Mouse (Mus musculus): Measurements from ENCODE around the gene Hist1h3d. TPM values are rescaled to one million over a fixed set of nuclear protein-coding genes. Genes with fewer than 3 reads are reported as not detected.
"Not testable (repeated sequence)": the region's sequence is repeated elsewhere in the genome, so short reads cannot be mapped to it uniquely, and the experiment has no call there.

Gene Hist1h3d
- total RNA-seq, 2 experiments from 2014 or later: 12.1 to 13.0 TPM

DNA sequence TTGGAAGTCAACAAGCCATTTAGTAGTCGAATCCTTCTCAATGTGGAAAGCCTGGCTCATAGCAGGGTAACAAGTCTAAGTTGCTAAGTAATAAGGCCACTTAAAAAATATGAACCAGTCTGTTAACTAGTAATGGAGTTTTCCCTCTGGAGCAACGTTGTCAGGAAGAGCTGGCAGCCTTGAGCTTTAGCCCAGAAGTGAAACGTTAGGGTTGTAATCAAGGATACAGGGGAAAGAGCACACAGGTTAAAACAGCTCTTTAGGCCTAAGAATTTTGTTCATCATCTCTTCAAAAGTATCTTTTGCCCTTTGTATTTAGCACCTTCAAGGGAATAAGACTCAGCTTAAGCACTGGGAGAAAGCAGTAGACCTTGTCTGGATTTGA is 24.8 kb upstream of the Hist1h3d start:
- peak overlapping the region; percentile 58 for H3K4me3 ChIP-seq
- no peak for TF ChIP-seq CTCF (conservative IDR thresholded peaks at IDR 0.05)
- DNase-seq (ENCODE audit: low spot score in 2 of 2): no peak
- peak overlapping the region; percentile 85 for H3K27ac ChIP-seq

DNA sequence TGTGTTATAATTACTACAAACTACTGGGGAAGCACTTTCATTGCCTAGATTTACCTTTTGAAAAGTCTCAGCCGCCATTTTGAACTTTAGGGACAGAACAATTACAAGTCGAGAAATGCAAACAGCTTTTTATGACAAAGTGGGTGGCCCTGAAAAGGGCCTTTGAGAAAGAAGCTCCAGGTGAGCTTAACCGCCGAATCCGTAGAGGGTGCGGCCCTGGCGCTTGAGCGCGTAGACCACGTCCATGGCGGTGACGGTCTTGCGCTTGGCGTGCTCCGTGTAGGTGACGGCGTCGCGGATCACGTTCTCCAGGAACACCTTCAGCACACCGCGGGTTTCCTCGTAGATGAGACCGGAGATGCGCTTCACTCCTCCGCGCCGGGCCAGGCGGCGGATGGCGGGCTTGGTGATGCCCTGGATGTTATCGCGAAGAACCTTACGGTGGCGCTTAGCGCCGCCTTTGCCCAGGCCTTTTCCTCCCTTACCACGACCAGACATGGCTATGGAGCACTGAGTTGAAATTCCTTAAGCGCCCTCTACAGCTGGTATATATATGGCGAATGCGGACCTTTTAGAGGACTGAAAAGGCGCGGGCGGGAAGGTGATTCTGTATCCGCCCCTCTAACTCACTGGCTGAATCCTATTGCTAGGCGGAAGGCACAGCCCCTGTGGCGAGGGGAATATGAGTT is 24.3 kb upstream of the Hist1h3d start, which contains the start of gene Hist1h4f:
TSS of gene Hist1h4f (minus strand) at position 503 of the 689 bp plus-strand sequence.
- Histone ChIP-seq H3K4me3 (peak within 1 kb of the TSS; percentile 58), H3K27ac (peak within 1 kb of the TSS; percentile 85)
- DNase-seq (ENCODE audit: low spot score in 2 of 2): peak; percentile 88 to 94
- peak; percentile 68 for TF ChIP-seq CTCF (conservative IDR thresholded peaks at IDR 0.05)

DNA sequence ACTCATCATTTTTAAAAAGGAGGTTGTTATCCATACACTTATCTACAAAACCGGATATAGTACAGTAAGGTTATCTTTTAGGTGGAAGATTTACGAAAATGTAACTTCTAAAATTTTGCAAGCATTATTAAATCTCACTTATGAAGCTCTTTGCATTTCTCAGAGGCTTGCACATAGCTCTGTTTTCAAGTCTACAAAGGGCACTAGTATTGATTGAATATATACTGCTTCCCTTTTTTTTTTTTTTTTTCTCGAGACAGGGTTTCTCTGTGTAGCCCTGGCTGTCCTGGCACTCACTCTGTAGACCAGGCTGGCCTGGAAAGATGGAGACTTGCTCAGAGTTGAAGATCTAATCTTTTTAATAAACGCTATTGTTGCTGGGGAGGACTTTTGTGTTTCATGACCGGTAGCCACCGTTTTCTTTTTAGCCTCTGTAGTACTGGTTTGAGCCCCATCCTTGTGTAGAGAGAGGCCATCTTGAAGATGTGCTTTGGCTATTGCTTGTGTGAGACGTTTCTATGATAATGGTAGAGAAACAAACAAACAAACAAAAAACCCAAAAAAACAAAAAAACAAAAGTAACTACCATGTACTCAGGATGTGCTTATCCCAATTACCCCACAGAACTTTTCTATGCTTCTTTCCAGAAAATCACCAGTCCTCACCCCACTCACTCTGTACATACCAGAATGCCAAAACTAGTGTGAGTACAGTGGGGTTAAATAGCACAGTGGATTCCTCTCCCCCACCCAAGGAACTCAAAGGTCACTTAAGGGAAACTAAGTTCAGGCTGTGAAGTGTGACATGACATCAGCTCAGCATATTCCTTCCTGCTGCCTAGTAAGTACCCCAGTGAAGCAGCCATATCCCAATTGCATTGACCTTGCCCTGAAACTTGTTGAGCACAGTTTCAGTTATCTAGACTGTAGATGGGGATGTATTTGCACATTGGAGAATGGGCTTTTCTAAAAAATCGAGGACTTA is 23.3 kb upstream of the Hist1h3d start:
- no peak for TF ChIP-seq CTCF (conservative IDR thresholded peaks at IDR 0.05)
- DNase-seq (ENCODE audit: low spot score in 2 of 2): no peak
- peak overlapping the region; percentile 58 for H3K4me3 ChIP-seq
- no peak overlapping the region; the same call in 1 of the 2 replicates for H3K27ac ChIP-seq

DNA sequence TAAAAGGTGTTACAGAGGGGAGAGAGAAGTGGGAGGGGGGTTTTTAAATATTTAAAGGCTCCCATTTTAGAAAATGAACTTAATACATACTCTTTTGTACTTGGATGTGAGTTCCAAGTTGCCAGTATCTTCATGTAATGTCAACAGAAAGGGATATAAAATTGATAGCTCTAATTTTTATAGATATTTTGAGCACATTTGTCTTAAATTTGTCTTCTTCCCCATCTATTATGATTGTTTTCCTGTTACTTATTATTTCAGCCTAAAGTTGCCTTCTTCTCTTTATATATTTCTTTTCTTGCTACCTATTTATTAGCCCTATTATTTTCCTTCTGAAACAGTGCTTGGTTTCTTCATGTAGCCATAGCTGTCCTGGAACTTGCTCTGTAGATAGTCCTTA is 22.6 kb upstream of the Hist1h3d start, which contains the start of gene Hist1h1d:
TSS of gene Hist1h1d (plus strand) at position 301 of the 400 bp plus-strand sequence.
- TF ChIP-seq CTCF (conservative IDR thresholded peaks at IDR 0.05): no peak
- no peak for DNase-seq (ENCODE audit: low spot score in 2 of 2)
- H3K4me3 ChIP-seq: no peak within 1 kb of the TSS
- H3K27ac ChIP-seq: peak within 1 kb of the TSS; percentile 78; the same call in 1 of the 2 replicates

DNA sequence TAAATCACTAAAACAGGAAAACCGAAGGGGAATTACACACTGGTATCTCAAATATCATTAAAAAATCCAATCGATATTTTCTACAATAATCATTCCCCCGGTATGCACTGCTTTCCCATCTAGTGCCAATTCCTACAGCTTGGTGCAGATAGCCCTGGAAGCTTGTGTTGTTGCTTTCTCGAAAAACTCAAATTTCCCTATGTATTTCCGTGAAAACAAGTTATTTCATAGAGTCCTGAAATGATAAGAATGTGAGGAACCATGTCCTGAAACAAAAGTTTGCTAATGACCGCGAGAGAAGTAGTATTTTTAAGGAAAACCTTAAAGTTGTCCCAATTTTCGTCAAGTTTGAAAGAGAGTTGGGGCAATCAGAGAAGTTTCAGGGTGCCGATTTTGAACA is 21.2 kb upstream of the Hist1h3d start:
- Histone ChIP-seq H3K27ac (peak overlapping the region; percentile 78), H3K4me3 (peak overlapping the region; percentile 62)
- DNase-seq (ENCODE audit: low spot score in 2 of 2): no peak
- no peak for TF ChIP-seq CTCF (conservative IDR thresholded peaks at IDR 0.05)

DNA sequence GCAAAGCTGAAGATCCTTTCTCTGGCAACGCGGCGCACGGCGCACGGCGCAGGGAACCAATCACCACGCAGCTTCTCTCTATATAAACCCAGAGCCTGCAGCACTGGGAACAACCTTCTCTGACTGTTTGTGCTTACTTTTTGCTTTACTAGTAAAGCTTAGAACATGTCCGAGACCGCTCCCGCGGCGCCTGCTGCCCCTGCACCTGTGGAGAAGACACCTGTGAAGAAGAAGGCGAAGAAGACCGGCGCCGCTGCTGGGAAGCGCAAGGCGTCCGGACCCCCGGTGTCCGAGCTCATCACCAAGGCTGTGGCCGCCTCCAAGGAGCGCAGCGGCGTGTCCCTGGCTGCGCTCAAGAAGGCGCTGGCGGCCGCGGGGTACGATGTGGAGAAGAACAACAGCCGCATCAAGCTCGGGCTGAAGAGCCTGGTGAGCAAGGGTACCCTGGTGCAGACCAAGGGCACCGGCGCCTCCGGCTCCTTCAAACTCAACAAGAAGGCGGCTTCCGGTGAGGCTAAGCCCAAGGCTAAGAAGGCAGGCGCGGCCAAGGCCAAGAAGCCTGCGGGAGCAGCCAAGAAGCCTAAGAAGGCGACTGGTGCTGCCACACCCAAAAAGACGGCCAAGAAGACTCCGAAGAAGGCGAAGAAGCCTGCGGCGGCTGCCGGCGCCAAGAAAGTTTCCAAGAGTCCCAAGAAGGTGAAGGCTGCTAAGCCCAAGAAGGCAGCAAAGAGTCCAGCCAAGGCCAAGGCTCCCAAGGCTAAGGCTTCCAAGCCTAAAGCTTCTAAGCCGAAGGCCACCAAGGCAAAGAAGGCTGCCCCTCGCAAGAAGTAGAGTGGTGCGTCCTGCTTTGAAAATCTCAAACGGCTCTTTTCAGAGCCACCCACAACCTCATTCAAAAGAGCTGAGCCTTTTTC is 20.4 kb upstream of the Hist1h3d start:
- TF ChIP-seq CTCF (conservative IDR thresholded peaks at IDR 0.05): no peak
- Histone ChIP-seq H3K27ac (peak overlapping the region; percentile 78), H3K4me3 (peak overlapping the region; percentile 62)
- peak; percentile 75 to 82 for DNase-seq (ENCODE audit: low spot score in 2 of 2)

DNA sequence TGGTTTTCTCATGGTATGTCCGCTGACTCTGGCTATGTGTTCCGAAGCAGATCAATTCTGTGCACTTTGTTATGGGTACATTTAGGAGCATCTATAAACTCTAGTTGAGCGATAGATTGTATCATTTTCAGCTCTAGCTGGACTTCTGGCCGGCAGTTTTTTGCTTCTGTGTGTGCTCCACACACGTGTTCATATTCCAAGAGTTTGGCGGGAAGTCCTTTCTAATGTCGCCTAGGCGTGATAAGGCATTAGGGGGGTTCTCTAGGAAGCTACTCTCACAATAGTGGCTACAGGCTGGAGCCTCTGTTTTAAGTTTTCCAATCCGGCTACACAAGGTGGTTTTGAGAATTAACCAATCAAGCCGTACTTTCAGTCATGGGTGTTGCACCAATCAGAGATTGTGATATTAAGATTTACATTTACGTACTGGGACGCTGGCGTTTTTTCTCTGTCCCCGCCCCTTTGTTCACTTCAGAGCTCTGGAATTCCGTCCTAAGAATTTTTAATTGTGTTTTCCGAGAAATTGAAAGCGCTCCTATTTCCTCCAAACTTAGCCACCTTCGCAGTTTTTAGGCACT is 19.6 kb upstream of the Hist1h3d start:
- DNase-seq (ENCODE audit: low spot score in 2 of 2): peak; percentile 66 to 85
- no peak for TF ChIP-seq CTCF (conservative IDR thresholded peaks at IDR 0.05)
- H3K27ac ChIP-seq: peak overlapping the region; percentile 78
- H3K4me3 ChIP-seq: peak overlapping the region; percentile 62

DNA sequence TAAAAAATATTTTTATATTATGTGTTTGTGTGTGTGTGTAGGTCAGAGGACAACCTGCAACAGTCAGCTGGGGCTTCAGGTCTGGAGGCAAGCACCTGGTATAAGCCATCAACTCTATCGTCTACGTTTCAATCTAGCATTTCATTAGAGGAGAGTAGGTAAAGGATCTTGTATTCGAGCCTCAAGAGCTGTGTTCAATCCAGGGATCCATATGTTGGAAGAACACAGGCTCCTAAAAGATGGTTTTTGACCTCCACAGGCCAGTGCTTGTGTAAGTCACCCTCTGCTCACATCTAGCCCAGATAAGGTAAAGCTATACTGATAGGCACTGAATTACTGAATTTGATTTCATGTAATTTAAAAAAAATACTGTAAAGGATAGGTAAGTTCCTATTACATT is 18.7 kb upstream of the Hist1h3d start:
- no peak for TF ChIP-seq CTCF (conservative IDR thresholded peaks at IDR 0.05)
- Histone ChIP-seq H3K27ac (peak overlapping the region; percentile 78; the same call in 1 of the 2 replicates), H3K4me3 (no peak overlapping the region)
- no peak for DNase-seq (ENCODE audit: low spot score in 2 of 2)

DNA sequence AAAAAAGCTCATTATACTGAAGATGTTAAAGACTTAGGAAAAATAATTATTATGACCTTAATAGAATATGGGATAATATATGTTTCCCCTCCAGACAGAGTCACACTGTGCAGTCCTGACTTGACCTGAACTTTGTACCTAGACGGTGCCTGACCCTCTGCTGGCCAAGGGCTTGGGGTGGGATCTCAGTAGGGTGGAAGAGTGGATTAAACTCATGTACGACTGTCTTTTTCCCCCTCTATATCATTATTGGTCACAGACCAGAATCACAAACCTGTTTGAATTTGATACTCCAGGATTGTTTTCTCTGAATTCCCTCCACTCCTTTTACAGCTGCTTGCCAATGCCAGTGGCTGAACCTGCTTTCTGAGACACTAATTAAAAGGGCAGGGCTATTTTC is 14.9 kb upstream of the Hist1h3d start:
- not testable (repeated sequence) for H3K27ac ChIP-seq; DNase-seq (ENCODE audit: low spot score in 2 of 2); H3K4me3 ChIP-seq

DNA sequence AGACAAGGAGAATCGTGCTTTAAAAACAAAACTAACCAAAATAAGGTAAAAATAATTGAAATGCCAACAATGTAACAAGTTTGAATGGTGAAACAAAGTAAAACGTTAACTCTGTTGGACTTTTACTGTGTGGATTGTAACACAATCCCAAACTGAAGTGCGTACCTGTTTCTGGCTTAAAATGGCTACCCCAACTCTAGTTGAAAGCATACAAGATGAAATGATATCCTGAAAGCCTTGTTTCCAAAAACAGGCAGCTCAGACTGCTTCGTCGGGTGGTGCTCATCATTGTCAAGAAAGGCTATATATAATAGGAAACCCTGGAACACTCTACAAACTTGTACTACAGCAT is 14.1 kb upstream of the Hist1h3d start:
- Histone ChIP-seq H3K27ac (peak overlapping the region; percentile 97), H3K4me3 (peak overlapping the region; percentile 73)
- not testable (repeated sequence) for DNase-seq (ENCODE audit: low spot score in 2 of 2)

DNA sequence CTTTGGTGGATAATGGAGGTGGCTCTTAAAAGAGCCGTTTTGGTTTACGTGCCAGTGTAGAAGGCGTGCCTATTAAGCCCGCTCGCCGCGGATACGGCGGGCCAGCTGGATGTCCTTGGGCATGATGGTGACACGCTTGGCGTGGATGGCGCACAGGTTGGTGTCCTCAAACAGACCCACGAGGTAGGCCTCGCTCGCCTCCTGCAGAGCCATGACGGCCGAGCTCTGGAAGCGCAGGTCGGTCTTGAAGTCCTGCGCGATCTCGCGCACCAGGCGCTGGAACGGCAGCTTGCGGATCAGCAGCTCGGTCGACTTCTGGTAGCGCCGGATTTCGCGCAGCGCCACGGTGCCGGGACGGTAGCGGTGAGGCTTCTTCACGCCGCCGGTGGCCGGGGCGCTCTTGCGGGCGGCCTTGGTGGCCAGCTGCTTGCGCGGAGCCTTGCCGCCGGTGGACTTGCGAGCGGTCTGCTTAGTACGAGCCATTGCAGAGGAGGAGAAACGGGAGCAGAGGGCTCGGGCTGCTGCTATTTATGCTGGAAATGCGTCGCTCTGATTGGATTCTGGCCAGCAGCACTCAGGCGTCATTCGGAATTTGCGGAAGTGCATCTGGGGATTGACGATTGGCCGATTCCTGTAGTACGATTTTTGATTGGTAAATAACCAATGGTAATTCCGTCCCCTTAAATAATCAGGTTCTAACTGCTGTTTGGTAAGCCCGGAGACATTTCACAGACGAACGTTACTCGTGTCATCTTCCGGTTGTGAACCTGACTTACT is 13.5 kb upstream of the Hist1h3d start, which contains the start of gene Hist1h3e:
TSS of gene Hist1h3e (minus strand) at position 487 of the 777 bp plus-strand sequence.
- peak; percentile 93 to 96 for DNase-seq (ENCODE audit: low spot score in 2 of 2)
- peak within 1 kb of the TSS; percentile 97 for H3K27ac ChIP-seq
- H3K4me3 ChIP-seq: peak within 1 kb of the TSS; percentile 73
